Mouse (Mus musculus) urinary bladder, postnatal 25 days (tissue): ENCODE data around the gene Mtus2.
A peak's percentile ranks its signal among the peaks of the same experiment; 100 is the strongest.
"Not testable (repeated sequence)": the region's sequence is repeated elsewhere in the genome, so short reads cannot be mapped to it uniquely, and the experiment has no call there.

Source experiments
- DNase-seq: peaks from one replicate; pipeline ENCODE4 v3.0.0; 2022; ENCODE audit warnings: low spot score

The Mtus2 gene

GRCm38 (mm10) chr5:148124354-148124753 lies 167.2 kb downstream of the Mtus2 start:
- no peak for DNase-seq

DNA sequence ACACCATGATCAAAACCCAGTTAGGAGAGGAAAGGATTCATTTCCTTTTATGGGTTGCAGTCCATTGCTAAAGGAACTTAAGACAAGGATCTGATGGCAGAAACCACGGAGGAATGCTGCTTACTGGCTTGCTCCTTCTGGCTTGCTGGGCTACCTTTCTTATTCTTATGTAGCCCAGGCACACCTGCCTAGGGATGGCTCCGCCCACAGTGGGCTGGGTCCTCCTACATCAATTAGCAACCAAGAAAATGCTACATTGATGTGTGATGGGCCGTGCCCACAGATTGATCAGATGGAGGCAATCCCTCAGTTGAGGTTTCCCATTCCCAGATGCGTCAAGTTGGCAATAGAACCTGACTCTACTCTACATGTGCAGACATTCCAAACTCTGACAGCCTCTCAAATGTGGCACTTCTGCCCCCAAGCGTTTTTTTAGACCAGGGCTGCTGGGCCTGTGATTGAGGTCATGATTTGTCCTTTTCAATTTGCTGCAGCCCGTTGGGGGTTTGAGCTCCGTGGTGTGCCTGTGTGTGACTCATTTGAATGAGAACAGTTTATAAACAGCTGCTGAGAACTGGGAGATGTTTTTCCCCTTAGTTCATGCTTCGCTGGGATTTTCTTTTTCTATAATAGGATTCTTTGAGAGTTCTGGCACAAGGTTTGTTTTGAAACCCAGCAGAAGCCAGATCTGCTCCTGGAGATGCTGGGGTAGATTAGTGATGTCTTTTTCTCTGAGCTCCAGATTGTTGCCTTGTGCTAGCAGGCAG lies 173.8 kb downstream of the Mtus2 start:
- DNase-seq, result no peak

DNA sequence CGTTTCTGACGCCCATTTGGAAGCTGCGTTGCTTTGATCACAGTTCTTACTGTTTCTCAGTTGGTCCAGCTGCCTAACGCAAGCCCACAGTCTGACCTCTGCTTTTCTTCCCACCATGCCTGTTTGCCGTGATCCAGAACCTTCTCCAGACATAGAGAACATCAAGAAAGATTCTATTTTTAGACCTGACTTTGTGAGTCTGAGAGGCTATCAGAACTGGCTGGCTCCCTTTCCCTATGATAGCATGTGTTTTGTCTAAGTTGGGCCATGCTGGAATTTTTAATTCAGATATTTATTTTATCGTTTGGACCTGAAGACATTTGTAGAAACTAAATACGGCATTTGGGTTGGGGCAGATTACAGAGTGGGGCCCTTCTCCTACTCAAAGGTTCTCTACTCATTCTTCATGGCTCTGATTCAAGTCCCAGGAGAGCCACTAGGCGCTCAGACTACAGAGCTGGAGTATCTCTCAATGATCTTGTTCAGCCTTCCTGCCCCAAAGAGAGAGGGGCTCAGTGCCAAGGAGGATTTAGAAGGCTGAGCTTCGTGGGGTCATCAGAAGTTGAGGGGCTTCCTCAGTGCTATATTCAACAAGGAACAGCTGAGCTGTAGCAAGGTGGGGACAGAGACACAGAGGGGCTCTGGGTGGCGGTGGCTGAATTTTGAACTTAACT lies 174.5 kb downstream of the Mtus2 start:
- no peak for DNase-seq

DNA sequence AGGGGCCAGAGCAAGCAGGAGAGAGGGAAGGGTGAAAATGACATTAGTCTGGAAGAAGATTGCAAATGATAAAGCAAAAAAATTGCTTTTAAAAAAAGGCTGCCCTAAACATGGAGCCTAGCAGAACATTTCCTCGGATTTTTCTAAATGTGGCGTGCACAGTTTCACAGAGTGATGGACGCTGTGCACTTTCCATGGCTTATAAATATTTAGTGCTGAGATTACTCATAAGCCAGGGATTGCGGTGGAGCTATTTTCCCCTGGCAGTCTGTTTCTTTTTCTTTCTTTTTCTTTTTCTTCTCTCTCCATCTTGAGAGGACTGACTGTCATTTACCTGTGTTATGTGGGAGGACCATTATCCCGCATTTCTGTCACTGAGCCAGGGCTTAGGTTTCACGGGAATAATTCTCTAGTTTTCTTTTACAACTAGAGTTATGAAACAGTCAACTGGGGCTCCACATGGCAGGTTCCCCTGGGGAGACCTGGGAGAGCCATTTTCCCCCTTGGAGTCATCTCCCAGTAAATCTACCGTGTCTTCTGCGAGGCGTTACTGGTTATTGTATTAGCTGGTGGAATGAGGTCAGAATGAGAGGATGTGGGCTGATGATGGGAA lies 176.4 kb downstream of the Mtus2 start:
- no peak for DNase-seq

DNA sequence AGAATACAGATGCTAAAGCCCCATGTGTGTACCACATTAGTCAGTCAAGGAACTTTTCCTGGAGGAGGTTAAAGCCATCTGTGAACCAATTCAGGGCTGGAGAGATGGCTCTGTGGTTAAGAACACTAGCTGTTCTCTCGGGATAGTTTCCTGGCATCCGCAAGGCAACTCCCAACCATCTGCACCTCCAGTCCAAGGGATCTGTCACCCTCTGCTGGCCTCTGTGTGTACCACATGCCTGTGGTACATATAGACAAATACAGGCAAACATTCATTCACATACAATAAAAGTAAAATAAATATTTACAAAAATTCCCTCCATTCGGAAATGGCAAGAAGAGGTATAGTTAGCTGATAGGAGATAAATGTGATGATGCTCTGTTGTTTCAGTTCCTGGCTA lies 184.5 kb downstream of the Mtus2 start:
- DNase-seq, result no peak

DNA sequence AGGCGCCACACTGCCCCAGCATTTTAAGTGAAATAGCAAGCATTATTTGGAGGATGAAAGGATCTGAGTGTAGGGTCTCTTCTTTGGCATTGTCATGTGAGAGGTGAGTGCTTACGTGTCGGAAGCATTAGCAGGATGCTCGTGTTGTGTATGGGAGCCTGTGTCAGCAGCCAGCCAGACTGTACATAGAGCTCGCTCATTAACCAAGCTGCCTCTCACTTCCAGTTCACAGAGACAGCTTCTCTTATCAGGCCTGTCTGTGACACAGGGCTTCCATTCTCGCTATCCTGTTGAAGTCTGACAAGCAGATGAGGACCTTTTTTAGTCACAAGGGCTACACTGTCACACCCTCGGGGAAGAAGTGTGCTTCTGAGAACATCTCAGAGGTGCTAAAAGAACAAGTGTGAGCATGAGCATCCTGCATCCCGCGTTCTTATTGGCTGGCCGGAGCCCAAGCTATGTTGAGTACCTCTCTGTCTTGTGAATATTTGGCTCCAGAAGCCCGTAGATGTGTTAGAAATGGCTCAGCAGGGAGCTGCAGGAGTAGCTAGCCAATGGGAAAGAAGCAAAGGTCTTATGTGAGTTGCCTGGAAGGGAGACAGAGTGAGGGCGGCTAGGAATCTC lies 189.2 kb downstream of the Mtus2 start:
- DNase-seq, result no peak

GRCm38 (mm10) chr5:148151894-148152599 lies 194.9 kb downstream of the Mtus2 start:
- no peak for DNase-seq

GRCm38 (mm10) chr5:148152600-148153402 lies 195.7 kb downstream of the Mtus2 start:
- DNase-seq, result no peak

DNA sequence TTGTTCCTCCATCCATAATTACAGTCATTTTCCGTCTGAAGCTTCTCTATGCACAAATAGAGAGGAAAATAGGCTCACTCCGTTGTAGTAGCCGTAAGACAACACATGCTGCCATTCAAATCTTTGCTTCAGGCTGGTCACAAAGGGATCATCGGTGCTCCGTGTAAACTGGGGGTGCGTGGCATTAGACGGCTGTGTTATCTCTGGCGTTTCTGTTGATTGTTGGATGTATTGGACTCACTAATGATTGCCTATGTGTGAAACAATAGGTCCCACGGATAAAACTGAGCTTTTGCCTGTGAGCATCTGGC lies 196.2 kb downstream of the Mtus2 start:
- no peak for DNase-seq

DNA sequence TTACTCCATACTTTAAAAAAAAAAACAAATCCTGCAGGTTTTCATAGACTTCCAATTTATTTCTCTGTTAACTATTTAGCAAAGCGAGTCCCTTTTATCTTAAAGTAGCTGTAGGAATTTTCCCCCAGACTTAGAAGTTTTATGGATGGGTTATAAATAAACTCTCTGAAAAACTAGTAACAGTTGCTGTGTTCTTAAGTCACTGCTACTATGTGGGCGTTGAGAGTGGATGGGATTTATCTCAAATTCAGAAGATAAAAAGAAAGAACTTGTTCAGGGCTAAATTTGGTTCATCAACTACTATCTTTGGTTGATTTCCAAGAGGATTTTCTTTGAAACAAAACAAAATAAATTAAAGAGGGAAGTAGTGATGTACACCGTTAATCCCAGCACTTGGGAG lies 197.6 kb downstream of the Mtus2 start:
- DNase-seq, result no peak

GRCm38 (mm10) chr5:148159328-148159727 lies 202.2 kb downstream of the Mtus2 start:
- no peak for DNase-seq

GRCm38 (mm10) chr5:148160529-148161154 lies 203.5 kb downstream of the Mtus2 start:
- DNase-seq, result no peak

DNA sequence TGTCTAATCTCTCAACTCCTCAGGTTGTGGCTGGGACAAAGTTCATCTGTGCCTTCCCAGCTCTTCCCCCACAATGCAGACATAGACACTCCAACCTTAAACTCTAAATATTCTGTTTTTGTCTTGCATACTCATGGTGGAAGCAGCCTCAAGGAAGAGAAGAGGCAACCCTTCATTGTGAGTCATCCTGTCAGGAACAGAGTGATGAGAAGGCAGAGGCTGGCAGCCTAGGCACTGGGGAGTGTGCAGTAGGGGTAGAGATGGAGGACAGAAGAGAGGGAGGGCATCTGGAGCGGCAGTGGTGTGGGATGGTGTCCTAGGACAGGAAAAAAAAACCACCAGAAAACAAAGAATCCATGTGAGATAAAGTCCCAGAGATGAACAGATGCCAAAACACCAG lies 208.0 kb downstream of the Mtus2 start:
- no peak for DNase-seq

DNA sequence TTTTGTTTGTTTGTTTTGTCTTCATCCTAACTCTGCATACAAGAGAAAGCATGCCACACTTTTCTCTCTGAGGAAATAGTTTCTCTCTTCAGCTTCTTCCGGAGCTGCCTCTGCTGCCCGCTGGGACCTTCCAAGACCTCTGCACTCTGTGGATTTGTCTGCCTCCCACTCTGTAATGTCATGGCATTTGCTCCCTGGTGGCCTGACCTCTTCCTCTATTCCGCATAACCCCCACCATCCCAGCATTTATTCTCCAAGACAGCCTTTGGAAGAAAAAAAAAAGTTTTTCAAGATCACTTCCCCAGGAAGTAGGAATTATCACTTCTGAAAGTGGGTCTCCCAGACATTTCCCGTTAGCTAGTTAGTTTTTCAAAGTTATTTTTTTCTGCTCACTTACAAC lies 218.0 kb downstream of the Mtus2 start:
- DNase-seq, result no peak

DNA sequence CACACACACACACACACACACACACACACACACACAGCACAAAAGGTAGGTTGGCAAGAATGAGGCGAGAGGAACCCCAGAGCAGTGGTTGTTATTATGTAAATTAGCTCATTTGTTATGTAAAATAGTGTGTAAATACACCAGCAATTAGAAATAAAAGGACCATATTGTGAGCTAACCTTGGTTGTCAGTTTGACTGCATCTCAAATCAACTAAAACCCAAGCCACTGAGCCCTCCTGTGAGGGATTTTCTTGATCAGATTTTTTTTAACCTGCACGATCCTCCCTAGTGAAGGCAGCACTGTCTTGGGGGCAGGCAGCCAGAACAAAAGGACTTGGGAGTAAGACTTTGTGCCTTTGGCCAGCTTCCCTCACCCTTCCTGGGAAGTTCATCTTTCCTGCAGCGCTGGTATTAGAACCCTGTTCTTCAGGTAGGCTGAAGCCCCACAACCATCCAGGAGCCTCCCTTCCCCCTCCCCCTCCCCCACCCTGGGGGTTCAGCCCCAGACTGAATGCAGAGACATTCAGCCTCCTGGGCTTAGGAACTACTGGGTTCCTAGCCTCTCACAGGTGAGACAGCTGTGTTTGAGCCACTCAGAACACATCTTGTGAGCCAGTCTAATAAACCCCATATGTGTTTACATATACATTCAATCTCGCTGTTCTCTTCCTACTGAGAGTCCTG lies 218.8 kb downstream of the Mtus2 start:
- no peak for DNase-seq

DNA sequence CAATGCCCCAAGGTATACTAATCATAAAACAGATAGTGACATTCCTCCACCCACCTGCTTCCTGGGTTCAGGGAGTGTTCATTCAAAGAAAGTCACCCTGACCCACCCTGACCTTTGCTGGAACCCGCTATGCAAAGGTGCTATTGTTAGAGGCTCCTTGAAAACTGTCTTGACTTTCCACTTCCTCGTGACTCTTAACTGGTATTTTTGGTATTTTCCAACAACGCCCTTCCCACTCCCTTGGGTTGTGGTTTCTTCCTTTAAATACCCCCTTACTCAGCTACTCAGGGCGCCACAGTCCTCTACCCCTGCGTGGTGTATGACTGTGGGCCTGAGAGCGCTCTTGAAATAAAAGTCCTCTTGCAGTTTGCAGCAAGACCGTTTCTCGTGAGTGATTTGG lies 219.4 kb downstream of the Mtus2 start:
- DNase-seq, result not testable (repeated sequence)

- no peak for DNase-seq
These were observed 222.1 kb downstream of the Mtus2 start for GRCm38 (mm10) chr5:148179231-148179630.

DNA sequence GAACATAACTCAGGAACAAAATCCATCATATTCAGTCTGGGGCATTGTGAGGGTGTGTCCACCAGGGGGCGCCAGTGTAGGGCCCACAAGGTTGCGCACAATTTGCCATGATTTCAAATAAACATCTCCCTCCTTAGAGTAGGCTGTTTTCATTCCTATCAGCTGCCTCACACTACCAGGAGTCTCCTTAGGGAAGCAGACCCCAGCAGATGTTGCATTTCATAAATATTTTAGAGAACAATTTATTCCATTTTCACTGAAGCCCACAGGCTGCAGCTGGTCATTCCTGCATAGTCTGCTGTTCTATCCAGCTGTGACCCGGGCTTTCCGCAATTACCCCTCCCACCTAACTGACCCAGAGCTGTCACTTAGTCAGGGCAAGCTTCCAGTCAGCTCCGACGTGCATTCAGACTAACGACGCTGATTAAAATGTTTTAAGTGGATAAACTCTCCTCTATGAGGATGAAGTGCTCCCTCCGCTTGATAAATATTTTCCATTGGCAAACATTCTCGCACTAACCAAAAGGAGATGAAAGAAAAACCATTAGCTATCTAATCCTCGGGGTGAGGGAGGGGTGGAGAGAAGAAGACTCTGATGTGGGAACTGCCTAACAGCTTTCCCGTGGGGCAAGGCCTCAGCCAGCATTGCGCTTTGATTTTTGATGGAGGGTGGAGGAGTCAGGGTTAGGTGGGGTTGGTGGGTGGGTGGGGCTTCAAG lies 223.6 kb downstream of the Mtus2 start:
- DNase-seq, result peak; percentile 33

DNA sequence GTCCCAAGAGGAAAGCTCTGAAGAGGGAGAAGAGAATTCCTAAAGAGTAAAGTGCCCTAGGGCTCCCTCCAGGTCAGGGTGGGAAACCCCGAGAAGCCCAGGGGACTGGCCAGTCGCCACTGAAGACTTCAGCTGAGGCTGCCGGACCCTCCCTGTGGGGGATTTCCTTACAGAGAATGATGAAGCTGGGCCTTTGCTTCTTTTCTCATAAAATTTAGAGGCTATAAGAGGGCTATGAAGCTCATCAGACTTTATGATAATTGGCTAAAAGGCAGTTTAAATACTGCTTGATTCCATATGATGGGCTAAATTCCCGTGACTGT lies 224.1 kb downstream of the Mtus2 start:
- DNase-seq, result no peak

DNA sequence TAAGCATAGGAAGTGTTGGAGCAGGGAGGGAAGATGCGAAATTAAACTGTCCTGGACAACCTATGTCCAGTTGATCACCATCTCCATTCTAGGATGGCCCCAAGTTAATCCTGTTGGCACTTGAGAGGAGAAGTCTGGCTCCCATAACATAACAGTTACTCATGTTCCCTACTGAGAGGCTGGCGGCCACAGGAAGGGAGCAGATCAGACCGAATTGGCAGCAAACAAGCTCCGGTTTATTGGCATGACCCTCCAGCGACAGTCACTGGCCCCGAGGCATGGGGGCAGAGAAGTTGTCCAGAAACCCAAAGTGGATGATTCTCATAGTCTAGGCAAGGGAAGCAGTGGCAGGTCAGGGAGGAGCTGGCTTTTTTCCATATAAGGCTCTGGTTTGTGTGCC lies 224.8 kb downstream of the Mtus2 start:
- DNase-seq, result no peak
